Mouse (Mus musculus) adrenal gland, adult 18-20 months (tissue): ENCODE data around the gene Actr3. TPM values are rescaled to one million over a fixed set of nuclear protein-coding genes. Genes with fewer than 3 reads are reported as not detected.
A peak's percentile ranks its signal among the peaks of the same experiment; 100 is the strongest.

Experiments used
- DNase-seq, 2 experiments: peaks; one replicate each; pipeline ENCODE4 v3.0.0; 2021 to 2022; ENCODE audit warnings: low spot score in 2 of 2
- total RNA-seq, 2 experiments: library from RNA; stranded (reverse); gene quantifications; 1 replicate in 1 of 2; 2 replicates in 1 of 2; pipeline ENCODE4 v1.2.3; 2021

Actr3 gene
- total RNA-seq, 2 experiments from 2014 or later, result 161 to 167 TPM

GRCm38 (mm10) chr1:125370779-125371178 lies 64.7 kb downstream of the Actr3 start:
- peak; percentile 11 to 24 for DNase-seq

GRCm38 (mm10) chr1:125365576-125365975 lies 70.0 kb downstream of the Actr3 start:
- no peak for DNase-seq

- no peak for DNase-seq
These were observed 84.0 kb downstream of the Actr3 start for GRCm38 (mm10) chr1:125351416-125352037.

GRCm38 (mm10) chr1:125350843-125351242 lies 84.7 kb downstream of the Actr3 start:
- no peak for DNase-seq

GRCm38 (mm10) chr1:125345854-125346253 lies 89.7 kb downstream of the Actr3 start:
- DNase-seq, result no peak

- no peak for DNase-seq
These were observed 90.1 kb downstream of the Actr3 start for GRCm38 (mm10) chr1:125345448-125345847.

- no peak for DNase-seq
These were observed 92.4 kb downstream of the Actr3 start for GRCm38 (mm10) chr1:125343105-125343504.

Other genes starting within 250 kb of the Actr3 start
- gene Slc35f5, start 124.9 kb upstream of the Actr3 start, total RNA-seq, result 10 to 100 TPM; 32.1 to 36.7 TPM
- under 1 TPM; 0.19 to 0.20 TPM for gene Gpr39, start 241.3 kb upstream of the Actr3 start, total RNA-seq